Mouse (Mus musculus): ENCODE results near the gene Eipr1. TPM values are rescaled to one million over a fixed set of nuclear protein-coding genes. Genes with fewer than 3 reads are reported as not detected.

The Eipr1 gene
- polyA plus RNA-seq (2012; rRNA removed), result 9.5 and 10.1 TPM in 2 replicates

DNA sequence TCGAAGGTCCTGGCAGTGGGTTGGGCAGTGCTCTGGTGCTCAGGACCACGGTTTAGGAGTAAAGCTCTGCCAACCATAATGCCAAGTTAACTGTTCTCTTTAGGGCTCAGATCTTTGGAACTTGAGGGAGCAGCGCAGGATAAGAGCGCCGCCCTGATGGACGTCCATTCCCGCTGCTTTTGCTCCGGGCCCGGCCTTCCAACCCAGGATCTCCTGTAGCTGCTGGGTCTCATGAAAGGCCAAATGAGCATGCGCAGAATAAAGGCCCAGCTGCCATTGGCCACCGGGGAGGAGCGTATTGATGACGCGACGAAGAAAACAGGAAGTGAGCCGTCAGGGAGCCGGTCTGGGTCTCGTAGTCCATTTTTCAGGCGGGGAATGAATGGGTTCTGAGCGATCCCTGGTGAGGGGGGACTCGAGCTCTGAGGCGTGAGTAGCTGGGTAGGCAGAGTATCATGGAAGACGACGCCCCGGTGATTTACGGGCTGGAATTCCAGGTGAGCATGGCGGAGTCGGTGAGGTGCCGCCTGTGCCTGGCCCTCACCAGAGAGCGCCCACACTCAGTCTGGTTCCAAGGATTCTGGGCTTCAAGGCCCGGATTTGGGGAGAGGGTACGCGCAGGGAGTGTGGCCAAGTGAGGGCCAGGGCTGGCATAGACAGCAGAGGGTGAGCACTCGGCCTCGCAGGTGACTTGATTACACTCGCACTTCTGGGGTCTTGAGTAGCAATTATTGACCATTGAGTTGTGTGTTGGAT, at the start of gene Eipr1:
Gene Eipr1, plus strand, starts transcription at position 296 of the 756 bp plus-strand sequence.

DNA sequence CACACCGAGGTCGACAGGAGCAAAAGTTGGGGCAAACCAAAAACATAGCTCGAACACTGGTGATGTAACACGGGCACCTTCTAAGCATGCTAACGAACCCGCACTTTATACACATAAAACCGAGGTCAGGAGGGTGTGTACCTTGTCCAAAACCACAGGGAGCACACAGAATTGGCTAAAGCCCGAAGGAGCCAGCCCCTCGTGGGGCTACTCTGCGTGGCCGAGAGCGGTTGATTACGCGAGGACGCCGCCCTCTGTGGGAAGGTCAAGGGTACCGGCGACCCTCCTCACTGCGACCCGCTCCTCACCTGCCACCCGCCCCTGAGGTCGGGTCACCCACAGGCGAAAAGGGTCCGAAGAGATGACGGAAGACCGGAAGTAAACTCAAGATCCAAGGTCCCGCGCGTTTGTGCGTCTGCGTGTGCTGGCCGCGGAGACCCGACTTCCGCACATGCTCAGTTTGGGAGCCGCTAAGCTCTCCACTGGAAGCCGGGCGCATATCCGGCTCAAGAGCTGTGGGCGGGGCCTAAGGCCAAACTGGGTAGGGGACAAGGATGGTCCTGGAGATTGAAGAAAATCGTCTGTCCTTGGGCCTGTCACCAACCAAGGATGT, 1.5 kb upstream of the Eipr1 start, which contains the start of gene Trappc12:
Gene Trappc12, minus strand, starts transcription at position 452 of the 613 bp plus-strand sequence.

Other genes starting within 250 kb of the Eipr1 start
- gene Dcdc2c, start 199.4 kb upstream of the Eipr1 start, polyA plus RNA-seq (2012; rRNA removed), result not detected in 2 replicates
- not detected in 2 replicates for gene Allc, start 169.3 kb upstream of the Eipr1 start, polyA plus RNA-seq (2012; rRNA removed)
- 18.5 and 20.9 TPM in 2 replicates for gene Colec11, start 128.4 kb upstream of the Eipr1 start, polyA plus RNA-seq (2012; rRNA removed)
- gene Rps7, start 115.8 kb upstream of the Eipr1 start, polyA plus RNA-seq (2012; rRNA removed), result 570 and 610 TPM in 2 replicates
- gene Rnaseh1, start 102.2 kb upstream of the Eipr1 start, polyA plus RNA-seq (2012; rRNA removed), result 8.8 and 9.0 TPM in 2 replicates
- gene Adi1, start 76.6 kb upstream of the Eipr1 start, polyA plus RNA-seq (2012; rRNA removed), result 32.8 and 32.9 TPM in 2 replicates
- 10.5 and 10.6 TPM in 2 replicates for gene Trappc12, start 1.3 kb upstream of the Eipr1 start, polyA plus RNA-seq (2012; rRNA removed)

Measured in liver, embryonic 18 days (tissue).